In genomic region chr2:69586821-69587728, GRCm38 (mm10) we compare ENCODE assay signal across 7 mouse cellular contexts. TPM values are rescaled to one million over a fixed set of nuclear protein-coding genes. Genes with fewer than 3 reads are reported as not detected.
DNase-seq lines count a peak whose midpoint lies in the region; ATAC-seq and TF ChIP-seq lines count a peak whose summit lies in the region.

No protein-coding gene starts in this region.

- peak overlapping the region; percentile 46 for H3K4me2 ChIP-seq in hindbrain, embryonic 11.5 days (replicated peaks; ENCODE audit: low read depth, low read length)

- H3K9me3 ChIP-seq in E14TG2a.4 (ENCODE audit: low read length): no peaks in the 10 kb centered on the region
- H3K9me3 ChIP-seq in hindbrain, embryonic 11.5 days (ENCODE audit: control insufficient read depth, low read length): no peaks in the 10 kb centered on the region

- H3K9ac ChIP-seq in hindbrain, embryonic 11.5 days (ENCODE audit: low read depth, low read length): no peak overlapping the region; the same call in 1 of the 2 replicates

- peak overlapping the region; percentile 74 for H3K4me3 ChIP-seq in E14TG2a.4 (replicated peaks; ENCODE audit: low read length)
- H3K4me3 ChIP-seq in hindbrain, embryonic 11.5 days (ENCODE audit: low read depth, low read length): peak overlapping the region; percentile 30

- H3K36me3 ChIP-seq in E14TG2a.4 (ENCODE audit: insufficient read depth, low read length): no peaks in the 10 kb centered on the region
- no peaks in the 10 kb centered on the region for H3K36me3 ChIP-seq in hindbrain, embryonic 11.5 days (ENCODE audit: control insufficient read depth, insufficient read depth, low read length)

- no peak for TF ChIP-seq CTCF in E14TG2a.4 (conservative IDR thresholded peaks at IDR 0.05; ENCODE audit: low read length)

- DNase-seq in ZHBTc4 (ENCODE audit: low read depth, low spot score): peak; percentile 52
- peak; percentile 46 for DNase-seq in hindbrain, embryonic 11.5 days (ENCODE audit: low spot score)
- peak; percentile 18 for DNase-seq in lung, postnatal 36 days
- DNase-seq in thymus, postnatal 4 days: no peak
- DNase-seq in left cerebral cortex, adult 18-20 months (ENCODE audit: low spot score in 2 of 2): no peak
- DNase-seq in gastrocnemius, postnatal 10 days: no peak

- H3K4me1 ChIP-seq in E14TG2a.4 (replicated peaks; ENCODE audit: low read depth, low read length): peaks cover 79% of the 10 kb centered on the region
- peaks cover 7% of the 10 kb centered on the region for H3K4me1 ChIP-seq in hindbrain, embryonic 11.5 days (replicated peaks; ENCODE audit: control insufficient read depth, insufficient read depth, low read length)

- H3K27me3 ChIP-seq in E14TG2a.4 (ENCODE audit: insufficient read depth, low read length): peaks cover 40% of the 10 kb centered on the region
- H3K27me3 ChIP-seq in hindbrain, embryonic 11.5 days (ENCODE audit: control insufficient read depth, insufficient read depth, low read length): peaks cover 20% of the 10 kb centered on the region

- no peak for ATAC-seq in hindbrain, embryonic 11.5 days (ENCODE audit: low FRiP score)

- 1% methylated on average over 26 of the region's 26 CpGs for WGBS in hindbrain, embryonic 11.5 days

- H3K27ac ChIP-seq in hindbrain, embryonic 11.5 days (ENCODE audit: low read depth, low read length): no peak overlapping the region

RNA-seq across cellular contexts. Expression of gene Lrp2, which starts 1.2 kb away (rescaled TPM):
- 2.7 and 2.9 TPM in 2 replicates for polyA plus RNA-seq in hindbrain, embryonic 11.5 days (2014; fragmentation: Nextera tagmentation; extraction: Ambion mirVana)
- total RNA-seq in left cerebral cortex, adult 18-20 months (2021): under 1 TPM; 0.02 to 0.12 TPM
- under 1 TPM in 1 of 2 experiments, not detected in 1; 0.02 TPM for total RNA-seq in gastrocnemius, postnatal 10 days (2021)

RNA-seq across cellular contexts. Expression of gene Bbs5, which starts 59.9 kb away (rescaled TPM):
- polyA plus RNA-seq in hindbrain, embryonic 11.5 days (2014; fragmentation: Nextera tagmentation; extraction: Ambion mirVana): 20.2 and 21.9 TPM in 2 replicates
- 10 to 100 TPM; 24.5 to 28.4 TPM for total RNA-seq in left cerebral cortex, adult 18-20 months (2021)
- total RNA-seq in gastrocnemius, postnatal 10 days (2021): 1 to 10 TPM; 4.0 to 4.3 TPM

Comparison
In these comparisons a context has a peak if more than half of its experiments do, and no peak if none do; other contexts are left out.
1. DNase-seq: peak in ZHBTc4 (single experiment), hindbrain, embryonic 11.5 days (single experiment) and lung, postnatal 36 days (single experiment); none in thymus, postnatal 4 days (single experiment), left cerebral cortex, adult 18-20 months (0 of 2) and gastrocnemius, postnatal 10 days (single experiment).
2. RNA of gene Bbs5, which starts 59.9 kb away (total RNA-seq): 24.5 to 28.4 TPM in left cerebral cortex, adult 18-20 months; 4.0 to 4.3 TPM in gastrocnemius, postnatal 10 days; every median in the first group is over 4 times any median in the second.